Mouse (Mus musculus) liver, adult (tissue): Measurements from ENCODE around the gene Car4.

Source experiments
- GATA4 ChIP-seq: IDR thresholded peaks from 2 replicates; pipeline ENCODE4 v1.6.1; 2014; ENCODE audit warnings: mild to moderate bottlenecking, low read length; ENCODE audit not compliant: insufficient replicate concordance

Car4 gene

DNA sequence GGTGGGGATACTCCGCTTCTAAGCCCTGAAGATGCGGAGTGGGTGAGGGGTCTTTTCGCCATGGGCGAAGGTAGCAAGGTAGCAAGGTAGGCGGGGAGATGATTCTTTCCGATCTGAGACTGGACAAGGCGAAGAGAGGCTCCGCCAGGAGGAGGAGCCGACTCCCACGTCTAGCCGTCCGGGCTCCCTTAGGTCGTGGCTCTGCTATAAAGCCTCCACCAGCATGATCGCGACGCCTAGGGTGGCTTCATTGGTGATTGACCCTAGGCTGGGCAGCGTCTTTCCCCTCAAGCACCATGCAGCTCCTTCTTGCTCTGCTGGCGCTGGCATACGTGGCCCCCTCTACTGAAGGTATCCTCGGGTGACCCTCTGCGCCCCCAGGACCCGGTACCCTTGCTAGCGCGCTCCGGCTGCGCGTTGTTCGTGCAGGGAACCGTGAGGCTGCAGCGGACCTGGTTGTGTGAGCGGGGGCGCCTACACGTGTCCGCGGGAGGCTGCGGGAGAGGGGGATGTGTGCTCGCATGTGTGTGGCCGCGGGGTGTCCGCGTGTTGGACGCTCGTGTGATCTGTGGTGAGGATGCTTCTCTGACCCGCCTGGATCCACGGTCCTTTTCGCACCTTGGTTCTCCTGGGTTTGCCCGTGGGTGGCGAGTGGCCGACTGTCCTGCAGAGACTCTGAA, at the start of gene Car4:
Car4 (plus strand) TSS at position 196 of the 680 bp plus-strand sequence.
- no peak for TF ChIP-seq GATA4

DNA sequence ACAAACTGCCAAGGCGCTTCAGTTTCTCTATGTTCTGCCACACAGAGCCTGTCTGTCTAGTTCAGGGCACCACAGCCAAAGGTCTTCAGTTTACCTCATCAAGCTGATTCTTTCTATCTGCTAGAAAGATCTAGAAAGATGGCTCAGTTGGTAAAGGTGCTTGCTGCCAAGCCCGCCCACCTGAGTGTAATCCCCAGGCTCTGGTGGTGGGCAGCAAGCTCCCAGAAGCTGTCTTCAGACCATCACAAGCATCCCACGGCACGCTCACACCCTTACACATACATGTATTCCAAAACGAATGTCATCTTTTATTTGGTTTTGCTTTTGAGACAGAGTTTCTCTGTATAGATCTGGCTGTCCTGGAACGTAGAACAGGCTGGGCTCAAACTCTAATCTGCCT, 49.1 kb upstream of the Car4 start:
- no peak for TF ChIP-seq GATA4

- TF ChIP-seq GATA4, result no peak
Measured at GRCm38 (mm10) chr11:84910411-84910810, 47.2 kb upstream of the Car4 start.

DNA sequence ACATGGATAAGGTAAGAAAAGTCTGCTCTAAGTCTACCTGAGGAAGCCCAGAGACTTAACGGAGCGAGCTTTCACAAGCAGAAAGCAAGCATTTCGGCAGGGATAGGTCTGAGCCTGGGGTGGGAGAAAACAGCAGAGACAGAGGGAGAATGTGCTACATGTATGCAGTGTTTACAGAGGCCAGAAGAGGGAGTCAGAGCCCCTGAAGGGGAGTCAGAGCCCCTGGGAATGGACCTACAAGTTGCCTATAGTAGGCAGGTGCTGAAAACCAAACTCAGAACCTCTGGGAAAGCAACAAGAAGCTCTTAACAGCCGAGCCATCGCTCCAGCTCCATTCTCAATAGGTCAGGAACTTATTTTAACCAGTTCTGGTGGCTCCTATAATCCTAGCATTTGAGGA, 42.9 kb upstream of the Car4 start:
- TF ChIP-seq GATA4, result no peak

- no peak for TF ChIP-seq GATA4
Measured at GRCm38 (mm10) chr11:84916053-84916702, 41.4 kb upstream of the Car4 start, which contains the start of gene Znhit3. Gene Znhit3 (minus strand): TSS chr11:84916366.

DNA sequence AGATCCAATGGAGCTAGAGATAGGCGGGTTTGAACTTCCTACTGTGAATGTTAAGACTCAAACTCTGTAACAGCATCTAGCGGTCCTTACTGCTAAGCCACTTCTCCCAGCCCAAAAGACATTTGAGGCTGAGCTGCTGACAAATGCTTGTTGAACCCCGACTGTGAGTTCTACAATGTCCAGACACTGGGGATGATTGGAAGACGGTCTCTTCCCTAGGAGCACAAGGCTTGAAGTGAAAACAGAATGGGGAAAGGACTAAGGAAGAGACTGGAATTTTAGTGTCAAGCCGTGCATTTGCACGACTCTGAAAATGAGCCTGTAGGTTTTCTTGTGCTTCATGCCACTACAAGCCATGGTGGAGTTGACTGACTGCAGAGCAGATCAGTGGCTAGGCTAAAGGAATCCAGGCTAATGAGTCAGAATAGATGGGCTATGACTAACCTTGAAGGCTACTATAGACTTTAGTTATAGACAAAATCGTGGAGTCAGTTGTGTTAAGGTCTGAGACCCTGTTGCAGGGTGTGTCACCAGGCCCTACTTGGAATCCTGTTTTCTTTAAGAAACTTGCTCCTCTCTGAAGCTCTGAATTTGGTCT, 40.8 kb upstream of the Car4 start:
- TF ChIP-seq GATA4, result no peak

- TF ChIP-seq GATA4, result no peak
Measured at GRCm38 (mm10) chr11:84918425-84918824, 39.2 kb upstream of the Car4 start.

GRCm38 (mm10) chr11:84919276-84919675, 38.3 kb upstream of the Car4 start:
- TF ChIP-seq GATA4, result no peak

GRCm38 (mm10) chr11:84919951-84920350, 37.6 kb upstream of the Car4 start:
- no peak for TF ChIP-seq GATA4

DNA sequence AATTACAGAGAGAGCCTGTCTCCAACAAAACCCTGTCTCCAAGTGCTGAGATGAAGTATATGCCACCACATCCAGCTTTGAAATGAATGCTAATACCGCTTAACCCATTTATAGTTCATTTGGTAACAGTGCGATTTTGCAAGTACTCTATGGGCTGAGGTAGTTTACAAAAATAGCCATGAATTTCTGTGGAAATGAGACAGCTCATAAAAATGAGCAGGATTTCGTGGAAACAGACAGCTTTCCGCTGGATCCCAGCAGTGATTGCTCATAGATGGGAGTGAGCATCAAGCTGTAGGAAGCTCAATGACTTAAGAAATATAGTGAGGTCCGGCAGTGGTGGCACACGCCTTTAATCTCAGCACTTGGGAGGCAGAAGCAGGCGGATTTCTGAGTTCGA, 36.6 kb upstream of the Car4 start:
- TF ChIP-seq GATA4, result no peak

DNA sequence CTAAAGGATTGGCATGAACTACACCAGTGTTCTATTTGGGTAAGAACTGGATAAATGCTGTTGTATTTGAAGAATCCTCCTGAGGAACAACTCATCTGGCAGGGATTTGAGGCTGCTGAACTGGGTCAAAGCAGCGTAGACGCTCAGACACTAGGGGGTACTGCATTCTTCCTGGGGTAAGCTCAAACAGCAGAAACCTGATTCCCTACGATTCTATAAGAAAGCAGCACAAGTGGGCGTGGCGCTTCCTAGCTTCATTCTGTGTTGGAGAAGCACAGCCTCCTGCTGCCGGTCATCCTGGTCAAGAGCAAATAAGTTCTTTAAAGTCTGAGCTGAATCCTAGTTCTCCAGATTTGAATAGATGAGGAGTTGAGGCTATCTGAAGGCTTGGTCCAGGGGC, 25.3 kb upstream of the Car4 start:
- TF ChIP-seq GATA4, result no peak

DNA sequence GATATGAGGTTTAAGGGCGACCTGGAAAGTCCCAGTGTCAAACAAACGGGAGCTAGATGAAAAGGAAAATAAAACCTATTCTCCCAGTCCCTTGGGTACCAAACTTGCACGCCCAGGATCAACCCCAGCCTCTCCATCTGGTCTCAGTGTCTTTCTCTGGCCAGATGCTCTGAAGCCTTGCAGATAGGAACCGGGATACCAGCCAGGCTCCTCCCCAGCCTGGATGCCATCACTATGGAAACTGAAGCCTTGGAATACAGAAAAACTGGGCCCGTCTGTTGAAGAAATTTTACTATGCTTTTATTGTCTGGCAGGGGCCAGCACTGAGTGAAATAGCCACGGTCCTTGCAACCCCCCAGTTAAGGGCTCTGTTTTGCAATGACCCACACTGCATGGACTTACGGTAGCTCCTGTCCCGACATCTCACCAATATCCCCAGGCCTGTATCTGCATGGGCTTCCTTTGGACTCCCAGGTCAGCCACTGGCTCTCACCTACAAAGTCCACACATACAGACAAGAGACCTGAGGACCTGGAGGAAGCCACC, 18.0 kb upstream of the Car4 start:
- no peak for TF ChIP-seq GATA4

- no peak for TF ChIP-seq GATA4
Measured at GRCm38 (mm10) chr11:84940140-84940539, 17.4 kb upstream of the Car4 start.

GRCm38 (mm10) chr11:84943948-84944347, 13.6 kb upstream of the Car4 start:
- TF ChIP-seq GATA4, result no peak

DNA sequence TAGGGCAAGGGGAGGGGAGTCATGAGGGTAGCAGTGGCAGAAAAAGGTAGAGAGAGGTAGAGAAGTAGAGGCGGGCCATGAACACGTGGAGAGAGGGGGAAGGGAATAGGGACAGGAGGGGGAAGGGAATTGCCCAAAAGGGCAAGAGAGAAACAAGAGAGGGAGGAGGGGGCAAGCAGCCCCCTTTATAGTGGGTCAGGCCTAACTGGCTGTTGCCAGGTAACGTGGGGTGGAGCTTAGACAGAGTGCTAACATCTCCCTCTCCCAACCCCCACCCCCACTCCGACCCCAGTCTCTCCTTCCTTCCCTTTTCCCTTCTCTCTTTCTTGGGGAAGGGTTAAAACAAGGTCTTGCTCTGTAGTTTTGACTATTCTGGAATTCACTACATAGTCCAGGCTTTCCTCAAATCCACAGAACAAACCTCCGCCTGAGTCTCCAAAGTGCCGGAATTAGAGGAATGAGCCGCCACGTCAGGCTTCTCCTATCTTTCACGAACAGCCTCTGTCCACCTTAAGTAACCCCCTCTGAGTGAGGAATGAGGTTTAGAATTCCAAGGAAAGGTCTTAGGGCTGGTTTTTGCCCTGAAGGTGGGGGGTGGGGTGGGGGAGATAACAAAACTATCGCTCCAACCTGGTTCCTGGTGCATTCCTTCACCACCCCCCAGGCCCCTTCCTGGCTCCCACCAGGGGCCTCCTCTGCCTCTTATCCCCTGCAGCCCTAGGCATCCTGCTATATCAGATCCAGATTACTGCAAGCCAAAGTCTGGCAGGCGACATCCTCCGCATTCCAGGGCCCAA, 12.7 kb upstream of the Car4 start:
- TF ChIP-seq GATA4, result no peak
